Mouse (Mus musculus) stomach, postnatal 0 days (tissue): ENCODE data around the gene Ipp.

Experiments used
- CTCF ChIP-seq: IDR thresholded peaks from 2 replicates; pipeline ENCODE4 v1.5.1; 2016; ENCODE audit warnings: antibody characterized with exemption, low read depth, mild to moderate bottlenecking, moderate library complexity
- EP300 ChIP-seq: optimal IDR thresholded peaks from 2 replicates; pipeline ENCODE3; 2016; ENCODE audit warnings: antibody characterized with exemption

DNA sequence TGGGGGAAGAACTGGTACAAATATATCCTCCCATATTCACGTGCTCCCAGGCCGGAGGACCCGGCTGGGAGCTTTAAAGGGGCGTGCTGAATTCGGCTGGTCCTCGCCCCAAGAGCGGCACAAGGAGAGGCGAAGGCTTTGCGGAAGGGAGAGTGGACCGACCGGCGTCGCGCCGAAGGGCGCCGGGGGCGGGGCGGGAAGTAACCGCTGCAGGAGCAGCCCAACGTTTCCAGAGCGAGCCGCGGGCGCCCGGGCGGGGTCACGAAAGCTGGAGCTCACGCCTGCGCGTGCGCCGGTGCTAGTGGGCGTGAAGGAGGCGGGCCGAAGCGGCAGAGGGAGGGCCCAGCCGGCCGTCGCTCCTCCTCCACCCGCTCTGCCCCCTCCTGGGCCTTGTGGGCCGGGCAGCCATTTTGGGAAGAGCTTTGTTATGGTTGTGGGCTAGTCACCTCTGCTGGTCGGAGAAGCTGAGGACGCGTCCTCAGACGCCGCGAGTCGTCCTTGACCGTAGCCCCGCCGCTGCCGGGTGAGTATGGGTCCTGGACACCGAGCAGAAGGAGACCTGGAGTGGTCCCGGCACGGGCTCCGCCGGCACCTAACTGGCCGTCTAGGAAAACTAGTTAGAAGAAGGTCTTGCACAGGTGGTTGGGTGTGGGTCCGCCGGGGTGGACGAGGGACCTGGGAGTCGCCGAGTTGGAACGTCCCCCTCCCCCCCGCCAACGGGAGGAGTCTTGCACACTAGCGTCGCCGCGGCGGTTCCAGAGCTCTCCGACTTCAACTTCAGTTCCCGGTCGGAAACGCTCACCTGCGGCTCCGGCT is 50.2 kb downstream of the Ipp start, which contains the start of gene Gpbp1l1:
- TF ChIP-seq EP300 (no peak), CTCF (peak; percentile 65)
